Mouse (Mus musculus) spleen, adult 2 months (tissue): ENCODE data around the gene Fgd5. TPM values are rescaled to one million over a fixed set of nuclear protein-coding genes. Genes with fewer than 3 reads are reported as not detected.

ENCODE experiments used
- DNase-seq, 2 experiments: peaks; one replicate each; pipeline versions ENCODE4 v3.0.0 to v3.0.0-alpha.2; 2012 to 2021; ENCODE audit warnings: low spot score in 2 of 2, low read depth in 1 of 2
- H3K27ac ChIP-seq: fragments of 200-500 bp; 2 replicates; pipeline ENCODE4 v1.5.1; 2012; ENCODE audit warnings: low read length, inconsistent platforms; ENCODE audit not compliant: insufficient read depth
- H3K27me3 ChIP-seq: fragments of 200-500 bp; 2 replicates; pipeline ENCODE4 v1.6.1; 2012; ENCODE audit warnings: mild to moderate bottlenecking, moderate library complexity, low read length, inconsistent platforms; ENCODE audit not compliant: control insufficient read depth, insufficient read depth
- H3K36me3 ChIP-seq: fragments of 200-500 bp; 2 replicates; pipeline ENCODE4 v1.6.1; 2012; ENCODE audit warnings: mild to moderate bottlenecking, low read length, inconsistent platforms; ENCODE audit not compliant: control insufficient read depth, insufficient read depth
- H3K4me1 ChIP-seq: fragments of 200-500 bp; 2 replicates; pipeline ENCODE4 v1.6.1; 2011; ENCODE audit warnings: inconsistent platforms; ENCODE audit not compliant: control insufficient read depth, insufficient read depth, insufficient read length
- H3K4me3 ChIP-seq: fragments of 200-500 bp; 2 replicates; pipeline ENCODE4 v1.5.1; 2011; ENCODE audit warnings: mild to moderate bottlenecking, inconsistent platforms; ENCODE audit not compliant: insufficient read depth, insufficient read length; ENCODE audit errors: extremely low read depth
- CTCF ChIP-seq: fragments of 200-500 bp; IDR thresholded peaks from 2 replicates; pipeline ENCODE4 v1.5.1; 2011; ENCODE audit warnings: mild to moderate bottlenecking, inconsistent platforms; ENCODE audit not compliant: insufficient read depth, insufficient read length, insufficient replicate concordance; ENCODE audit errors: extremely low read depth
- POLR2A ChIP-seq: fragments of 200-500 bp; IDR thresholded peaks from 2 replicates; pipeline ENCODE4 v1.6.1; 2011; ENCODE audit warnings: low read depth, low read length, inconsistent platforms
- WGBS: fragments of 180-500 bp; shearing (Covaris S2); methylation state at CpG from one replicate; pipeline ENCODE4 v1.1.7; 2018; 5-methylcytosine and 5-hydroxymethylcytosine counted together
- polyA plus RNA-seq: library from polyadenylated mRNA; depleted of rRNA; stranded (reverse); fragments of >200 nt; gene quantifications from 2 replicates; pipeline ENCODE4 v1.2.3, GENCODE M21; 2012

The Fgd5 gene
- polyA plus RNA-seq, 1 experiment = 7.1 TPM

GRCm38 (mm10) chr6:92036372-92036771, 57.7 kb downstream of the Fgd5 start:
- H3K4me1 ChIP-seq = no peaks in the 10 kb centered on the region
- 86% methylated on average over 5 of the region's 5 CpGs for WGBS
- H3K4me3 ChIP-seq = no peak overlapping the region
- no peak for TF ChIP-seq CTCF
- no peak for TF ChIP-seq POLR2A
- no peaks in the 10 kb centered on the region for H3K36me3 ChIP-seq
- no peak for DNase-seq
- no peaks in the 10 kb centered on the region for H3K27me3 ChIP-seq
- H3K27ac ChIP-seq = 0 out of 2 replicates have a peak overlapping the region, but pooled peaks have one; percentile 3

GRCm38 (mm10) chr6:92038158-92038557, 59.5 kb downstream of the Fgd5 start:
- no peak overlapping the region for H3K27ac ChIP-seq
- no peaks in the 10 kb centered on the region for H3K4me1 ChIP-seq
- DNase-seq = no peak
- H3K4me3 ChIP-seq = no peak overlapping the region
- TF ChIP-seq POLR2A (no peak), CTCF (no peak)
- WGBS = 76% methylated on average over 3 of the region's 3 CpGs
- no peaks in the 10 kb centered on the region for H3K36me3 ChIP-seq
- no peaks in the 10 kb centered on the region for H3K27me3 ChIP-seq

- H3K36me3 ChIP-seq = no peaks in the 10 kb centered on the region
- H3K4me3 ChIP-seq = no peak overlapping the region
- no peak for DNase-seq
- no peak overlapping the region for H3K27ac ChIP-seq
- WGBS = 78% methylated on average over 5 of the region's 5 CpGs
- no peak for TF ChIP-seq POLR2A
- no peak for TF ChIP-seq CTCF
- no peaks in the 10 kb centered on the region for H3K4me1 ChIP-seq
- no peaks in the 10 kb centered on the region for H3K27me3 ChIP-seq
These were observed 62.6 kb downstream of the Fgd5 start for GRCm38 (mm10) chr6:92041271-92041670.

DNA sequence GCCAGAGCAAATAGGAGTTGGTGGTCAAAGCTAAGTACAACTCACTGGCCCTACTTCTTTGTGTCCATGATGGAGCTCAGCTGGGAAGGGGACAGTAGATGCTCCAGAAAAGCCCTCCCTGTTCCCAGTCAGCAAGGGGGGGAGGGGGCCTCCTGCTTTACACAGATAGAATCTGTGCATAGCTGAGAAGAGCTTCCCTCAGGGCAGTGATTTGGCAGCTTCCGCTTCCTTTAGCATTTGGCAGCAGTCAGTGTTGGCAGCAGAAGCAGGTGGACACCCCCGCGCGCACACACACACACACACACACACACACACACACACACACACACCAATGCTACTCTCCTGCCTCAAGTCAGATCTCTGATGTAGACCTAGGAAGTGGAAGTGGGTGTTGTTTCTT, 63.4 kb downstream of the Fgd5 start:
- WGBS = 68% methylated on average over 4 of the region's 4 CpGs
- no peaks in the 10 kb centered on the region for H3K27me3 ChIP-seq
- no peak overlapping the region for H3K27ac ChIP-seq

DNA sequence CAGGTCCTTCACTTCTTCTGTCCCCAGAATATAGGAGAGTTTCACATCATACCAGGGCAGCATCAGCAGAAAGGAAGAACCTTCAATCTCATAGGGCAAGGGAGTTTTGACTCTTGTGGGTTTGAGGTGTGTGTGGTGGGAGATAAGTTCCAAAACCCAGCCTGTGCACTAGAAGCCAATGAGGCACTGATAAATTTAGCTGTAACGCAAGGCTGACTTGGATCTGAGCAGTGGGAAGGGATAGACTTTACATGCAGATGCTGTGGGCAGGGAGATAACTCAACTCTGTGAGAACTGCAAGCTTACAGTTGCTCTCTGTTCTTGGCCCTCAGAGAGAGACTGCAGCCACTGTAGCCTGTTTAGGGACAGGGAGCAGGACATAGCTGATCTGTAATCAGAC, 64.2 kb downstream of the Fgd5 start:
- DNase-seq = no peak
- 80% methylated on average over 1 of the region's 1 CpGs for WGBS
- TF ChIP-seq POLR2A (no peak), CTCF (no peak)
- H3K36me3 ChIP-seq = no peaks in the 10 kb centered on the region
- H3K4me1 ChIP-seq = no peaks in the 10 kb centered on the region
- H3K27me3 ChIP-seq = no peaks in the 10 kb centered on the region
- H3K27ac ChIP-seq = no peak overlapping the region
- H3K4me3 ChIP-seq = no peak overlapping the region

More for the DNA sequence above, 63.4 kb downstream of the Fgd5 start:
- H3K4me3 ChIP-seq = no peak overlapping the region
- H3K36me3 ChIP-seq = no peaks in the 10 kb centered on the region
- no peak for DNase-seq
- TF ChIP-seq CTCF (no peak), POLR2A (no peak)
- no peaks in the 10 kb centered on the region for H3K4me1 ChIP-seq

DNA sequence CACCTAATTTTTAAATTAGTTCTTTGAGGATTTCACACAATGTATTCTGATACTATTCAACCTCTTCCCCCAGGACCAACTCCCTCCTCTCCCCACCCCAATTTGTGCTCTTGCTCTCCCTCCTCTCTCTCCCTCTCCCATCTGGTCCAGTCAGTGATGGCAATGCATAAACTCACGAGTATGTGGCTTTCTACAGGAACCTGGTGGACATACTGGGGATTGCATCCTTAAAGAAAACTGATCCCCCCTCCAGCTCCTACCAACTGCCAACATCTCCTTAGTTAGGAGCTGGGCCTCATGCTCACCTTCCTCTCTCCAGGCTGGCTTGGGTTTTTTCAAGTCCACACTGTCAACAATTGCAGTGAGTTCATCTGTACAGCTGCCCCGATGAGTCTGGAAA, 79.1 kb downstream of the Fgd5 start:
- 54% methylated on average over 2 of the region's 2 CpGs for WGBS
- H3K4me1 ChIP-seq = no peaks in the 10 kb centered on the region
- TF ChIP-seq POLR2A (no peak), CTCF (no peak)
- no peak for DNase-seq
- H3K27me3 ChIP-seq = no peaks in the 10 kb centered on the region
- H3K27ac ChIP-seq = no peak overlapping the region
- H3K4me3 ChIP-seq = no peak overlapping the region
- no peaks in the 10 kb centered on the region for H3K36me3 ChIP-seq

DNA sequence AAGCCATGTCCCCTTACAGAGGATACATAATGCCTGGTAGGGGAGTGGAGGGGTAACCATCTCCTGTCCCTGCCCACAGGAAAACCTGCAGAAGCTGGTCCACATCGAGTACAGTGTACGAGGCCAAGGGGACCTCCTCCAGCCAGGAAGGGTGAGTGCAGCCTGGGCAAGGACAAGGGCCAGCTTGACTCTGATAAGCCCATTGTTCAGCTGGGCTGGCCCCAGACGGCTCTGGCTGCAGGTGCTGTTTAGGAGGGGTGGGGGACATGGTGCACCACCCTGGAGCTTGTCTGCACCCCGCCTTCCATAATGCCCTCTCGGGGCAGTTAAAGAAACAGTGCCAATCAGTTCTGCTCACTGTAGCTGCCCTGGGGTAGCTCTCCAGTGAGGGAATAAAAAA, 83.0 kb downstream of the Fgd5 start:
- DNase-seq = no peak

More for the DNA sequence above, 83.0 kb downstream of the Fgd5 start:
- WGBS = 88% methylated on average over 5 of the region's 5 CpGs
- H3K4me3 ChIP-seq = no peak overlapping the region
- no peak for TF ChIP-seq CTCF
- no peak for TF ChIP-seq POLR2A
- H3K27ac ChIP-seq = no peak overlapping the region
- no peaks in the 10 kb centered on the region for H3K36me3 ChIP-seq
- H3K4me1 ChIP-seq = no peaks in the 10 kb centered on the region
- no peaks in the 10 kb centered on the region for H3K27me3 ChIP-seq
